Mouse (Mus musculus): ENCODE measurements around the gene Atp2a1. TPM values are rescaled to one million over a fixed set of nuclear protein-coding genes. Genes with fewer than 3 reads are reported as not detected.

Atp2a1 gene
- total and polyA plus RNA-seq, 3 experiments, result 0.04 to 0.47 TPM; not detected in 1

DNA sequence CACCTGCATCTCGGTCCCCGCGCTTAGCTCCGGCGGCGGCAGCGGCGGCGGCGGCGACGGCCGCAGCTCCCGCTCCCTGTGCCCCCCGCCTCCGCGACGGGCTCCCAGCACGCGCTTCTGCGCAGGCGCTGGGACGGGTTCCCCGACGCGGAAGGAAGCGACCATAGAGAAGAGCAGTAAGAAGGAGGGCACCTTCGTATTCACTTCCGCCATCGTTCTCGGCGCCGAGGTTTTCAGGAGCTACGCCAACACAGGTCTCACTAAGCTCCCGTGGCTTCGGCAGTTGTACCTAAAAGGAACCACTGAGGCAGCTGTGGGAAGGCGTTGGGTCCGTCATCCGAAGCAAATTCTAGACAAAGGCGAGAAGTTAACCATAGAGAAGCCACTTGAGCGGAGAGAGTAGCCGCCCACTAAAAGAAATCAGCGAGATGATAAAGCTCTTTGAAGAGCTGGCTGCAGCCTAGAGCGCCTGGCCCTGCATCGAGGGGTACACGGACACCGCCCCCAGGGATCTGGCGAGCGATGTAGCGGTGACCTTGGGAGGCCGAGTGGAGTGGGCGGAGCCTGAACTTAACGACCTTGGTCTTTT is 12.2 kb upstream of the Atp2a1 start, which contains the start of gene Sh2b1 (continued):
- TF ChIP-seq JUND (IDR thresholded peaks at IDR 0.05; ENCODE audit: low read depth, low read length) (no peak), EP300 (IDR thresholded peaks at IDR 0.05; ENCODE audit: low read depth in 1 of 2, low read length in 2 of 2) (peak in 1 of 2 experiments; percentile 31; a peak in 1 of 4 replicates), POLR2A (IDR thresholded peaks at IDR 0.05; ENCODE audit: control insufficient read depth in 1 of 2, insufficient read depth in 1 of 2, low read depth in 1 of 2, low read length in 2 of 2, poor library complexity in 1 of 2) (peak; percentile 79 to 94; a peak in 3 of 4 replicates)

DNA sequence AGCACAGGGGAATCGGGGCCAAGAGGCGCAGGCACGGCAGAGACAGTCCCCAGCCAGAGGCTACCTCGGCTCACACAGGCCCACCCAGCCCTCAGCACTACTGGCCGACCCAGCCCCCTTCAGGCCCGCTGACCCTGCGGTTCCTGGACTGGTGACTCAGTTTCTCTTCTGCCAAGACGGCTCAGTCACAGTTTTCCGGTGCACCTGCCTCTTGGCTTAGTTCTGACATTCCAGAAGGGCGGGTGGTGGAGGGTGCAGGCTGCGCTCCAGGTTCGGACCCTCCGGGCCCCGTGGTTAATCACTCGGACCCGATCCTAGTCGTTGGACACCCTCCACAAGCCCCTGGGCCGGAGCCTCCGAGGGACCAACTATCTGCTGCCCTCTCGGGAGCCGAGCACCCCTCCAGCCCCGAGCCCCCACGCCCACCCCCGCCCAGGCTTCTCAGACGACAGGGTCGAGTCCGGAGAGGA is 11.6 kb upstream of the Atp2a1 start:
- peaks cover 19 to 36% of the 10 kb centered on the region in 2 experiments for H3K4me1 ChIP-seq (ENCODE audit: control insufficient read depth in 1 of 2, insufficient read depth in 2 of 2, low read length in 2 of 2)
- H3K27ac ChIP-seq (ENCODE audit: control insufficient read depth, low read depth, low read length), result peak overlapping the region; percentile 98
- H3K9me3 ChIP-seq (replicated peaks; ENCODE audit: insufficient read depth, low read length), result no peaks in the 10 kb centered on the region
- H3K36me3 ChIP-seq (ENCODE audit: control insufficient read depth in 1 of 2, insufficient read depth in 2 of 2, low read length in 2 of 2), result peaks cover 0 to 27% of the 10 kb centered on the region in 2 experiments; a peak in 3 of 4 replicates
- no peak for DNase-seq (ENCODE audit: low read depth, low spot score)
- peak overlapping the region; percentile 89 to 90 for H3K4me3 ChIP-seq (ENCODE audit: control insufficient read depth in 1 of 2, insufficient read depth in 1 of 2, low read depth in 2 of 2, low read length in 2 of 2)
- H3K79me2 ChIP-seq (ENCODE audit: control insufficient read depth, insufficient read depth, low read length, poor library complexity), result peaks cover 19% of the 10 kb centered on the region
- TF ChIP-seq E2F4 (IDR thresholded peaks at IDR 0.05; ENCODE audit: borderline replicate concordance, low read depth, low read length) (no peak), MAX (IDR thresholded peaks at IDR 0.05; ENCODE audit: low read length) (no peak; the same call in 1 of the 2 replicates), CHD2 (IDR thresholded peaks at IDR 0.05; ENCODE audit: low read length) (no peak), MAZ (IDR thresholded peaks at IDR 0.05; ENCODE audit: low read depth, low read length) (no peak), EP300 (IDR thresholded peaks at IDR 0.05; ENCODE audit: low read depth in 1 of 2, low read length in 2 of 2) (no peak), POLR2AphosphoS5 (IDR thresholded peaks at IDR 0.05; ENCODE audit: borderline replicate concordance, low read depth, low read length) (no peak), USF2 (IDR thresholded peaks at IDR 0.05; ENCODE audit: borderline replicate concordance in 1 of 2, insufficient read depth in 1 of 2, low read depth in 1 of 2, low read length in 2 of 2) (no peak), POLR2AphosphoS2 (IDR thresholded peaks at IDR 0.05; ENCODE audit: low read length) (no peak), CHD1 (IDR thresholded peaks at IDR 0.05; ENCODE audit: low read depth, low read length) (no peak), GABPA (IDR thresholded peaks at IDR 0.05; ENCODE audit: low read depth, low read length) (no peak), CTCF (IDR thresholded peaks at IDR 0.05 in 2 of 3, conservative IDR thresholded peaks at IDR 0.05 in 1 of 3; ENCODE audit: control insufficient read depth in 1 of 3, insufficient read depth in 1 of 3, low read depth in 2 of 3, low read length in 3 of 3, poor library complexity in 1 of 3, severe bottlenecking in 1 of 3) (no peak), HCFC1 (IDR thresholded peaks at IDR 0.05; ENCODE audit: low read depth, low read length) (no peak), ETS1 (IDR thresholded peaks at IDR 0.05; ENCODE audit: low read depth, low read length) (no peak), UBTF (IDR thresholded peaks at IDR 0.05; ENCODE audit: borderline replicate concordance, insufficient read depth, low read depth, low read length) (no peak), MEF2A (IDR thresholded peaks at IDR 0.05; ENCODE audit: extremely low read depth, insufficient replicate concordance, low read depth, low read length, poor library complexity, severe bottlenecking) (no peak), TCF12 (IDR thresholded peaks at IDR 0.05; ENCODE audit: low read depth, low read length) (no peak), KAT2A (conservative IDR thresholded peaks at IDR 0.05; ENCODE audit: low read depth, low read length) (no peak), NELFE (IDR thresholded peaks at IDR 0.05; ENCODE audit: low read depth, low read length) (no peak), MYC (IDR thresholded peaks at IDR 0.05; ENCODE audit: low read depth, low read length) (no peak)
- H3K27me3 ChIP-seq (ENCODE audit: control insufficient read depth in 1 of 2, insufficient read depth in 2 of 2, low read length in 2 of 2), result no peaks in the 10 kb centered on the region
- peak overlapping the region; percentile 93 for H3K9ac ChIP-seq (ENCODE audit: control insufficient read depth, low read depth, low read length, poor library complexity, severe bottlenecking)
